Mouse (Mus musculus) ES-E14 (cell line): ENCODE results near the gene D10Wsu102e.

Source experiments
- HCFC1 ChIP-seq: IDR thresholded peaks from 2 replicates; pipeline ENCODE4 v1.6.1; 2012; ENCODE audit warnings: low read length, inconsistent platforms, borderline replicate concordance; ENCODE audit not compliant: insufficient read depth
- MAFK ChIP-seq: IDR thresholded peaks from 2 replicates; pipeline ENCODE4 v1.6.1; 2014; ENCODE audit warnings: mild to moderate bottlenecking, low read depth, low read length, inconsistent platforms; ENCODE audit not compliant: insufficient read depth
- ZC3H11A ChIP-seq: IDR thresholded peaks from 2 replicates; pipeline ENCODE4 v1.6.1; 2012; ENCODE audit warnings: low read depth, mild to moderate bottlenecking, inconsistent platforms, low read length, borderline replicate concordance
- ZNF384 ChIP-seq: IDR thresholded peaks from 2 replicates; pipeline ENCODE4 v1.6.1; 2012; ENCODE audit warnings: low read depth, low read length, inconsistent platforms

DNA sequence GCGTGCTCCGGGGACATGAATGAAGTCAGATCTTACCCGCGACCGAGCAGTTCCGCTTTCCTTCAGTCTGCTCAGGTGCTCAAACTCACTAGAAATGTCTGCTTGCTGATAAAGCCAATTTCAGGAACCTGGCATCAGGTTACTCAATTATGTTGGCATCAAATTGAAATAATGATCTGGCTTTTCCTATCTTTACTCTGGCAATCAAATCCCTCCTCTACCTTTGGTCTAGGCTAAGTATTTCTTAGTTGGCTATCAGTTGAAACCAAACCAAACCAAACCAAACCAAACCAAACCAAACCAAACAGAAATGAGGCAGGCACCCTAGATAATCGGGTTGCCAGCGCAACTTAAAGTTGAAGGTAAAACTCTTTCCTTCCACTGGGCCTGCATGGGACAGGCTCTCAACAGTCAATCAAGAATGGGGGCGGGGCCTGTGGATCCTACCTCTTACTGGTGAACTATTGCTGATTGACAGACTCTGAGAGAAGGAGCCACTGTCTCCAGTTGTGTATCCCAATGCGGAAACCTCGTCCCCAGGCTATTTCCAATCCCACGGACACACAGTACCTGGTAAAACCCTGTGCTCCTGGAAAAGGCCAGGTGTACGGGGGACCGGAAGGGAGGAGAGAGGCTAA is 33.3 kb upstream of the D10Wsu102e start:
- TF ChIP-seq ZC3H11A (no peak), MAFK (no peak), HCFC1 (no peak), ZNF384 (no peak)
